Mouse (Mus musculus) forebrain, postnatal 0 days (tissue): ENCODE measurements around the gene Exo1. TPM values are rescaled to one million over a fixed set of nuclear protein-coding genes. Genes with fewer than 3 reads are reported as not detected.

Experiments used
- ATAC-seq: fragments of 200-750 bp; cut with Nextera tagmentation; 2 replicates; pipeline ENCODE4 v1.8.0; 2017; ENCODE audit warnings: mild to moderate bottlenecking, moderate library complexity
- DNase-seq: peaks from one replicate; pipeline ENCODE4 v3.0.0-alpha.2; 2015
- H3K27ac ChIP-seq: fragments of 300-500 bp; sonication (generic); 2 replicates; pipeline ENCODE4 v1.5.1; 2014; ENCODE audit warnings: low read depth, mild to moderate bottlenecking, antibody characterized with exemption, low read length, moderate library complexity, mixed read lengths
- H3K27me3 ChIP-seq: fragments of 300-500 bp; sonication (generic); 2 replicates; pipeline ENCODE4 v1.6.1; 2014; ENCODE audit warnings: mild to moderate bottlenecking, low read length, mixed read lengths; ENCODE audit not compliant: insufficient read depth
- H3K36me3 ChIP-seq: fragments of 300-500 bp; sonication (generic); 2 replicates; pipeline ENCODE4 v1.6.1; 2014; ENCODE audit warnings: mild to moderate bottlenecking, moderate library complexity; ENCODE audit not compliant: insufficient read depth
- H3K4me1 ChIP-seq: fragments of 300-500 bp; sonication (generic); 2 replicates; pipeline ENCODE4 v1.6.1; 2014; ENCODE audit warnings: antibody characterized with exemption; ENCODE audit not compliant: insufficient read depth
- H3K4me2 ChIP-seq: fragments of 300-500 bp; sonication (generic); 2 replicates; pipeline ENCODE4 v1.6.1; 2014; ENCODE audit warnings: low read depth, mild to moderate bottlenecking, moderate library complexity
- H3K4me3 ChIP-seq: fragments of 300-500 bp; sonication (generic); 2 replicates; pipeline ENCODE4 v1.5.1; 2014; ENCODE audit warnings: low read depth, low read length, mixed read lengths
- H3K9ac ChIP-seq: fragments of 300-500 bp; sonication (generic); 2 replicates; pipeline ENCODE4 v1.6.1; 2014; ENCODE audit warnings: mild to moderate bottlenecking
- H3K9me3 ChIP-seq: fragments of 300-500 bp; sonication (generic); 2 replicates; pipeline ENCODE4 v1.6.1; 2016; ENCODE audit warnings: low read length
- CTCF ChIP-seq: sonication (generic); IDR thresholded peaks from 2 replicates; pipeline ENCODE4 v1.5.1; 2016; ENCODE audit warnings: antibody characterized with exemption, control low read depth, low read depth
- WGBS: fragments of 180-500 bp; shearing (Covaris S2); extraction: QIAGEN DNeasy Blood & Tissue Kit; methylation state at CpG from one replicate; pipeline ENCODE4 v1.1.7; 2014; 5-methylcytosine and 5-hydroxymethylcytosine counted together
- polyA plus RNA-seq: library from polyadenylated mRNA; unstranded; fragments of >200 nt; fragmentation: Nextera tagmentation; extraction: Ambion mirVana; gene quantifications from 2 replicates; pipeline ENCODE4 v1.2.1, GENCODE M21; 2015
- total RNA-seq: library from RNA; depleted of rRNA; stranded (reverse); fragments of >200 nt; gene quantifications from 2 replicates; pipeline ENCODE4 v1.2.3, GENCODE M21; 2014

Gene Exo1
- total and polyA plus RNA-seq, 2 experiments from 2014 or later = 2.1 to 8.6 TPM

GRCm38 (mm10) chr1:175883398-175883797 is 3.0 kb downstream of the Exo1 start:
- H3K27ac ChIP-seq = no peak overlapping the region
- 61% methylated on average over 3 of the region's 3 CpGs for WGBS

GRCm38 (mm10) chr1:175893263-175893662 is 12.9 kb downstream of the Exo1 start:
- Histone ChIP-seq H3K9ac (no peak overlapping the region), H3K36me3 (no peaks in the 10 kb centered on the region), H3K4me3 (no peak overlapping the region), H3K9me3 (no peaks in the 10 kb centered on the region), H3K27me3 (no peaks in the 10 kb centered on the region), H3K4me2 (no peak overlapping the region), H3K4me1 (no peaks in the 10 kb centered on the region), H3K27ac (no peak overlapping the region)
- no peak for DNase-seq
- no peak for ATAC-seq
- 89% methylated on average over 6 of the region's 6 CpGs for WGBS
- TF ChIP-seq CTCF = no peak

More at GRCm38 (mm10) chr1:175883398-175883797, 3.0 kb downstream of the Exo1 start:
- H3K27me3 ChIP-seq = no peaks in the 10 kb centered on the region
- no peak overlapping the region for H3K9ac ChIP-seq
- H3K36me3 ChIP-seq = no peaks in the 10 kb centered on the region
- no peaks in the 10 kb centered on the region for H3K9me3 ChIP-seq
- ATAC-seq = no peak
- TF ChIP-seq CTCF = no peak
- DNase-seq = no peak
- H3K4me1 ChIP-seq = no peaks in the 10 kb centered on the region
- H3K4me3 ChIP-seq = no peak overlapping the region
- H3K4me2 ChIP-seq = no peak overlapping the region

- Histone ChIP-seq H3K36me3 (no peaks in the 10 kb centered on the region), H3K27ac (no peak overlapping the region), H3K27me3 (no peaks in the 10 kb centered on the region), H3K9ac (no peak overlapping the region), H3K9me3 (no peaks in the 10 kb centered on the region), H3K4me3 (no peak overlapping the region), H3K4me1 (no peaks in the 10 kb centered on the region), H3K4me2 (no peak overlapping the region)
- DNase-seq (no peak), ATAC-seq (no peak)
- TF ChIP-seq CTCF = no peak
- WGBS = 95% methylated on average over 12 of the region's 12 CpGs
Measured at GRCm38 (mm10) chr1:175893726-175894125, 13.3 kb downstream of the Exo1 start.

GRCm38 (mm10) chr1:175911207-175911606 is 30.8 kb downstream of the Exo1 start:
- 93% methylated on average over 2 of the region's 2 CpGs for WGBS
- Histone ChIP-seq H3K9me3 (no peaks in the 10 kb centered on the region), H3K27me3 (no peaks in the 10 kb centered on the region), H3K4me3 (no peak overlapping the region), H3K36me3 (peaks cover 6% of the 10 kb centered on the region; the same call in 1 of the 2 replicates), H3K4me1 (no peaks in the 10 kb centered on the region), H3K27ac (no peak overlapping the region), H3K9ac (no peak overlapping the region), H3K4me2 (no peak overlapping the region)
- ATAC-seq (no peak), DNase-seq (no peak)
- TF ChIP-seq CTCF = no peak

- whole genome bisulfite sequencing = 86% methylated on average over 3 of the region's 3 CpGs
- DNase-seq (no peak), ATAC-seq (no peak)
- Histone ChIP-seq H3K9ac (no peak overlapping the region), H3K27me3 (no peaks in the 10 kb centered on the region), H3K4me3 (no peak overlapping the region), H3K9me3 (no peaks in the 10 kb centered on the region), H3K27ac (no peak overlapping the region), H3K36me3 (peaks cover 6% of the 10 kb centered on the region; the same call in 1 of the 2 replicates), H3K4me1 (no peaks in the 10 kb centered on the region), H3K4me2 (no peak overlapping the region)
- TF ChIP-seq CTCF = no peak
Measured at GRCm38 (mm10) chr1:175912038-175912437, 31.7 kb downstream of the Exo1 start.

GRCm38 (mm10) chr1:175913728-175914303 is 33.4 kb downstream of the Exo1 start:
- H3K36me3 ChIP-seq = peaks cover 3% of the 10 kb centered on the region; the same call in 1 of the 2 replicates
- H3K9ac ChIP-seq = no peak overlapping the region
- 83% methylated on average over 5 of the region's 5 CpGs for WGBS
- H3K9me3 ChIP-seq = no peaks in the 10 kb centered on the region
- H3K4me3 ChIP-seq = no peak overlapping the region
- no peak for TF ChIP-seq CTCF
- no peak for ATAC-seq
- no peak overlapping the region for H3K27ac ChIP-seq
- H3K4me1 ChIP-seq = no peaks in the 10 kb centered on the region
- no peak for DNase-seq
- no peak overlapping the region for H3K4me2 ChIP-seq
- no peaks in the 10 kb centered on the region for H3K27me3 ChIP-seq

GRCm38 (mm10) chr1:175920029-175920428 is 39.6 kb downstream of the Exo1 start, which contains the start of gene Gm38100:
Gene Gm38100, plus strand, starts transcription at chr1:175920329.
- 94% methylated on average over 9 of the region's 9 CpGs for WGBS
- no peak for ATAC-seq
- Histone ChIP-seq H3K4me2 (no peak within 1 kb of the TSS), H3K9ac (no peak within 1 kb of the TSS), H3K9me3 (no peaks in the 10 kb centered on the region), H3K4me3 (no peak within 1 kb of the TSS), H3K27ac (no peak within 1 kb of the TSS), H3K36me3 (no peaks in the 10 kb centered on the region), H3K4me1 (no peaks in the 10 kb centered on the region), H3K27me3 (no peaks in the 10 kb centered on the region)
- no peak for DNase-seq
- TF ChIP-seq CTCF = no peak
